Mouse (Mus musculus) urinary bladder, adult 18-20 months (tissue): ENCODE data around the gene Chrnd.

Experiments used
- DNase-seq, 2 experiments: peaks; one replicate each; pipeline ENCODE4 v3.0.0; 2022; ENCODE audit warnings: low spot score in 2 of 2, mixed read lengths in 2 of 2

The Chrnd gene

DNA sequence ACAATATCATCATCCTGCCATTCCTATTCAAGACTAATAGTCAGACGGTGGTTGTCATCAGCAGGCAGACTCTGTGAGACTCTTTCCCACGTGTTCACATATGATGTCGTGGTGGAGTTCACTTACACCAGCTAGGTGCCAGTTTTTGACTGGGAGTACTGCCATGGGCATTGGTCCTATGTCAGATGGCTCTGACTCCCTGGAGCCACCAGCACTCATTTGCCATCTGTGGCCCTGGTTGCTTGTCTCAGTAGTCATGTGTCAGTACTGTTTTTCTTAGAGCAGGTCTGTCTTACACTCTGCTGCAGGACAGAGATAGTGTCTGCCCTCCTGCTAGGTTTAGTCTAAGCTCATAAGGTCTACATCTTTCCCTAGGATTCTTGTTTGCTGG lies 36.7 kb downstream of the Chrnd start:
- DNase-seq, result no peak

DNA sequence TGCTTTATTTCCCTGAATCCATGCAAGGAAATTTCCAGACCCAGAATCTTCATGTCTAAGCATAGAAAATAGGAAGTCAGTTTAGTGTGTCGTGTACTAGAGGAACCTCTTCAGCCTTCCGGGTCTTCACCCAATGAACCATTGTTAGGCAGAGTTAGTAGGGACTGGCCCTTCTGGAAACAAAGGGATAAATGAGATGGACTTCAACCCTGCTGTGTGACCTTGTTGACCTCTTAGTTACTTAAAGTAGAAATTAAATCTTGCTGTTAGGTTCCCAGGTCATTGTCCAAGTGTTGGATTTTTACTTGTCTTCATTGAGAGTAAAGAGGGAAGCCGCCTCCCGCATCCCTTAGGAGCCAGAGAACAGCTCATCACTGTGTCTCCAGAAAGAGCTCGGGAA lies 40.2 kb downstream of the Chrnd start:
- no peak for DNase-seq

DNA sequence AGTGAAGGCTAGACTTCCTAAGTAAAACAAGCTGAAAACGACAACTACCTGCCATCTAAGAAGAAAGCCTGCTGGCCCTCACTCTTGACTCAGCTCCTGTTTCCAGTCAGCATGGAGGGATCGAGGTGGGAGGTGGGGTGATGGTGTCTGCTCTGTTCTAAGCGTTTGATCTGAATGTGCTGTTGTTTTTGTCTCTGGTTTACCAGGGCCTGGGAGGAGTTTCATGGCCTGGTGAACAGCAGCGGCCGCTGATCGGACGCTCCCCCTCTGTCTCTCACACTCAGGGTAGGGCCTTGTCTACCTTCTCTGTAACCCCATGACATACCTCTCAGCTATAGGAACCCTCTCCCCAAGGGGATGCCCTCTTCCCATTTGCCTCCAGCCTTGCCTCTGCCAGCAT lies 41.8 kb downstream of the Chrnd start:
- DNase-seq, result no peak

DNA sequence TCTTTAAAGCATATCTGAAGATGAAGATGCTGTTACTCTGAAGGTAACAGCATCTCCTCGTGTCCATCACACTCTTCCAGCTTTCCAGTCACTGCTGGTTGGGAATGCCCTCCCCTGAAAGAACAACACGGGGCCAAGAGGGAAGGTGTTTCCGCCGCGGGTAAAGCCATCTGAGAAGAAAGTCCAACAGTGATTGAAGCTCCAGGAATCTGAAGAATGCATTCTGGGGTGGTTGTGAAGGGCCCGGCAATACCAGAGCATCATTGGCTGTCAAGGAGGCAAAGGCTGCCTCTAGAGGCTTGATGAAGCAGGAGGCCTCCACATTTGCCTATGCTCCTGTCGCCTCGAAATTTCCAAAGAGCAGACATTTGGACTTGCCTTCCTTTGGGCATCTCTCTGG lies 48.6 kb downstream of the Chrnd start:
- DNase-seq, result no peak

DNA sequence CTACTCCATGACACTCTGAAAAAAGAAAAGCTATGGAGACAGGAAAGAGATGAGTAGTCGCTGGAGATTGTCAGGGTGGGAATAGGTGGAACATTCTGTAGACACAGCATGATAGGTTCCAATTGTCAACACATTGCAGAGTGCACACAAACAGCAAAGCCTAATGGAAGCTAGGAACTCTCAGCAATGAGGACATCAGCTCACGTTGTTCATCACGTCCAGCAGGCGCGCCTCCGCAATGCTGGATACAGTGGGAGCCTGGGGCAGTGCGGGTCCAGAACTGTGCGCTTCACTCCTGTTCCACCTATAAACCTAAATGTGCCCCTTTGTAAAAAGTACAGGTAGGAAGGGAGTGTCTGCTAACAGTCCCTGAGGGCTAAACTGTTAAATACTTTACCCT lies 52.6 kb downstream of the Chrnd start:
- no peak for DNase-seq

DNA sequence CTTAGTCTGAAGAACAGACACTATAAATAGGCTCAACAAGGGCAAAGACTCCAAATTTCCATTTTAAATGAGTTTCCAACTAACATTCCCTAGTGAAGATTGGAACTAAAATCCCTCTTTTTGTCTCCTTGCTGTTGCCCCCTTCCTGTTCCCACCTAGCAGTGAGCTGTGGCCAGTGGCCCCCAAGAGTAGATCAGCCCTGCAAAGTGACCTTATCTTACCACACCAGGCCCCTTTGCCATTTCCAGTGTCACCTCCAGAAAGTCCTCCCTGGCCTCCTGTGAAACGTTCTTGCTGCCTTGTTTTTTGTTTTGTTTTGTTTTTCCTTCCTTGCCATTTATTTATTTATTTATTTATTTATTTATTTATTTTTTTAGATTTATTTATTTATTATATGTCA lies 55.0 kb downstream of the Chrnd start:
- DNase-seq, result no peak

DNA sequence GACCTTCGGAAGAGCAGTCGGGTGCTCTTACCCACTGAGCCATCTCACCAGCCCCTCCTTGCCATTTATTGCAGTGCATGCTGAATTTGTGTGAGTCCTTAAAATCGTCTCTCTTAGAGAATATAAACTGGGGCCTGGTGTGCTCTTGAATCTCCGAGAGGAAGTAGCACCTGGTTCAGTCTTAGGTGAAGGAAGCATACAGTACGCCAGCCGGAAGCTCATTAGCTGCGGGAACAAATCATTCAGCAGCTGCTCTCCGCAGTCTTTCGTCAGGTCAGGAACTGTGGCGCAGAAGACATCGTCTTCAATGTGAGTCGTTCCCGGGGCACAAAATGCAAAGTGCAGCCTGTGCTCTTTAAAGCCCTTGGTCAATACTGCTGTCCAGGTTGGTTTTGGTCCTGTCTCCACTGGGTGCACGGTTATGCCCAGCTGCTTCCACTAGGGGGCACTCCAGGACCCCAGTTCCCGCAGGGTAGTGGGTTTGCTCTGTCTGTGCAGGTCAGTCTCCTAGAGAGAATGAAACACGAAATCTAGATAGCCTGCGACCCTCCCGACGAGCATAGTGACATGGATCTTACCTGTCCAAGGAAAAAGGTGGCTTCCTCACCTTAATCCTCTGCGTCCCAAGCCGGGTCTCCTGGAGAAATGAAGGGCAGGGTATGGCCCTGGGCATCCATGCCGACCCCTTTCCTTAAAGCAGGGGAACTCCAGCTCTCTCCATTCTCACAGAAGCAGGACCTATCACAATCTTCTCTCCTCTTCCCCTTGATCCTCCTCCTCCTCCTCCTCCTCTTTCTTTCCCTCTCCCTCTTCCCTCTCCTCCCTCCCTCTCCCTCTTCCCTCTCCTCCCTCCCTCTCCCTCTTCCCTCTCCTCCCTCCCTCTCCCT lies 55.8 kb downstream of the Chrnd start:
- DNase-seq, result peak; percentile 30 to 58
